Mouse (Mus musculus) neural tube, embryonic 14.5 days (tissue): ENCODE results near the gene Chid1. TPM values are rescaled to one million over a fixed set of nuclear protein-coding genes. Genes with fewer than 3 reads are reported as not detected.

Source experiments
- ATAC-seq: fragments of 200-750 bp; cut with Nextera tagmentation; 2 replicates; pipeline ENCODE4 v1.8.0; 2017; ENCODE audit warnings: low read depth, mild to moderate bottlenecking, moderate TSS enrichment, moderate library complexity
- H3K27ac ChIP-seq: fragments of 300-500 bp; sonication (generic); 2 replicates; pipeline ENCODE4 v1.5.1; 2014; ENCODE audit warnings: low read depth, mild to moderate bottlenecking, control low read depth, low read length, moderate library complexity, mixed read lengths
- H3K27me3 ChIP-seq: fragments of 300-500 bp; sonication (generic); 2 replicates; pipeline ENCODE4 v1.6.1; 2014; ENCODE audit warnings: low read length; ENCODE audit not compliant: control insufficient read depth, insufficient read depth
- H3K36me3 ChIP-seq: fragments of 300-500 bp; sonication (generic); 2 replicates; pipeline ENCODE4 v1.6.1; 2014; ENCODE audit warnings: low read length, mixed read lengths; ENCODE audit not compliant: control insufficient read depth, insufficient read depth
- H3K4me1 ChIP-seq: fragments of 300-500 bp; sonication (generic); 2 replicates; pipeline ENCODE4 v1.6.1; 2014; ENCODE audit warnings: low read length; ENCODE audit not compliant: control insufficient read depth, insufficient read depth
- H3K4me2 ChIP-seq: fragments of 300-500 bp; sonication (generic); 2 replicates; pipeline ENCODE4 v1.6.1; 2014; ENCODE audit warnings: mild to moderate bottlenecking, low read depth, low read length, control low read depth
- H3K4me3 ChIP-seq: fragments of 300-500 bp; sonication (generic); 2 replicates; pipeline ENCODE4 v1.5.1; 2014; ENCODE audit warnings: low read depth, low read length, control low read depth, mixed read lengths
- H3K9ac ChIP-seq: fragments of 300-500 bp; sonication (generic); replicated peaks from 2 replicates; pipeline ENCODE4 v1.6.1; 2014; ENCODE audit warnings: low read depth, mild to moderate bottlenecking, control low read depth, low read length, mixed read lengths
- H3K9me3 ChIP-seq: fragments of 300-500 bp; sonication (generic); 2 replicates; pipeline ENCODE4 v1.6.1; 2016; ENCODE audit warnings: low read length; ENCODE audit not compliant: control insufficient read depth
- WGBS: fragments of 180-500 bp; shearing (Covaris S2); extraction: QIAGEN DNeasy Blood & Tissue Kit; methylation state at CpG from one replicate; pipeline ENCODE4 v1.1.7; 2014; 5-methylcytosine and 5-hydroxymethylcytosine counted together
- polyA plus RNA-seq: library from polyadenylated mRNA; unstranded; fragments of >200 nt; fragmentation: Nextera tagmentation; extraction: Ambion mirVana; gene quantifications from 2 replicates; pipeline ENCODE4 v1.2.1, GENCODE M21; 2014

Gene Chid1
- polyA plus RNA-seq, 1 experiment from 2014 or later, result 52.4 TPM

DNA sequence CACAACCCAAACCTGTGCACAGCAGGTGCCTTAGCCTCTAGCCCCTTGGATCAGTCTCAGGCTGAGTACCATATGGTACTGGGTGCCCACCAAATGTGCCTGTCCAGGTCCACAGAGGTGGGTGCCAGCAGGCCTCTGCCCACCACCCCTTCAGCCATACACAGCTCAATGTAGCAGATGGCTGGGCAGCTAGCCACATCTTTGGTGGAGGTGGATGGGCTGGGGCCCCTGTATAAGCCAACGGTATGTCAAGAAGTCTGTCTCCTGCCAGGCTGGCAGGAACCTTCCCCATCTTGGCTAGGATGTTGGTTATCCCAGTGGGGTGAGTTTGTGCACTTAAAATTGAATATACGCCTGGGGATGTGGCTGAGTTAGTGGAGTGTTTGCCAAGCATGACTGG, 54.1 kb downstream of the Chid1 start:
- Histone ChIP-seq H3K4me2 (no peak overlapping the region), H3K9ac (no peak overlapping the region), H3K36me3 (no peaks in the 10 kb centered on the region), H3K27ac (no peak overlapping the region), H3K9me3 (no peaks in the 10 kb centered on the region), H3K4me3 (no peak overlapping the region), H3K4me1 (peaks cover 16% of the 10 kb centered on the region), H3K27me3 (peaks cover 4% of the 10 kb centered on the region; the same call in 1 of the 2 replicates)
- ATAC-seq, result no peak
- 84% methylated on average over 2 of the region's 2 CpGs for WGBS

- peaks cover 16% of the 10 kb centered on the region for H3K4me1 ChIP-seq
- H3K9ac ChIP-seq, result no peak overlapping the region
- 71% methylated on average over 2 of the region's 2 CpGs for WGBS
- ATAC-seq, result no peak
- no peaks in the 10 kb centered on the region for H3K9me3 ChIP-seq
- H3K27me3 ChIP-seq, result peaks cover 4% of the 10 kb centered on the region; the same call in 1 of the 2 replicates
- H3K4me2 ChIP-seq, result no peak overlapping the region
- H3K4me3 ChIP-seq, result no peak overlapping the region
- H3K27ac ChIP-seq, result no peak overlapping the region
- no peaks in the 10 kb centered on the region for H3K36me3 ChIP-seq
Measured at GRCm38 (mm10) chr7:141485186-141485585, 54.5 kb downstream of the Chid1 start.

DNA sequence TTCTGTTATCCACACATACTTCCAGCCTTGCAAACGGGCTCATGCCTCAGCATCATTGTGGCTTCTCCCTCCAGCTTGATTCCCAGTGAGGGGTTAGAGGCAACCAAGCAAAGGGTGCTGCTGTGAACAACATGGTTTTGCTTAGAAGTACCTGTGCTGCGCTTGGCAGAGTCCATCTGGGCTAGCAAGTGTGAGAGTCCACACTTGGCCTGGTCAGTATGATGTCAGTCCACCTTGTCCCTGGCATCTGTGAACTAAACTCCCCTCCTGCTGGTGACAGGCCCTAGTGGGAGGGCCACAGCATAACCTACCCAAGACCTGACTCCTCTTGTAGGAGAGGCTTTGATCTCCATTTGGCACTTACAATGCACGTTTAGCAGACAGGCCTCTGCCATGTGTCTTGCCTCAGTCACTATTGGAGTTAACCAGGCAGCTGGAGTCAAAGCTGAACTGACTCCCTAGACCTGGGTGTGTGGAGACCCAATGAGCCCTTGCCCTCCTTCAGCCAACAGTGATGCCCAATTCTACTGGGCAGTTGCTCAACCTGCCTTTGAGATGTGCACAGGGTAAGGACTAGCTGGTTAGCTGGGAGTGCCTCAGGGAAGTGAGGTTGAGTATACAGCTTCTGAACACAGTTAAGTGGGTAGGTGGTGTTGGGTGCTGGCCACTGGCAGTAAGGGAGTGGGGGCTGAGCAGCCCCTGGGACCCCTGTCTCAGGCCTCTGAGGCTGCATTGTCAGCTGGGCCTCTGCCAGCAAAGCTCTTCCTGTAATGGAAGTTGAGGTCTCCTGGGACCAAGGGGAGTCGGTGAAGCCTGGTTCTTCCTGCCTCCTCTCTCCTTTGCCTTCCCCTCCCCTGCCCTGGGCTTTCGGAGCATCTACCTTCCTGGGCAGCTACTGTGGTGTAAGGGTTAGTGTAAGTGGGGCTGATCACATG, 55.2 kb downstream of the Chid1 start:
- Histone ChIP-seq H3K27ac (no peak overlapping the region), H3K4me1 (peaks cover 16% of the 10 kb centered on the region), H3K9ac (no peak overlapping the region), H3K36me3 (no peaks in the 10 kb centered on the region), H3K9me3 (no peaks in the 10 kb centered on the region), H3K4me3 (no peak overlapping the region), H3K27me3 (peaks cover 4% of the 10 kb centered on the region; the same call in 1 of the 2 replicates), H3K4me2 (0 out of 2 replicates have a peak overlapping the region, but pooled peaks have one; percentile 8)
- WGBS, result 75% methylated on average over 5 of the region's 5 CpGs
- ATAC-seq, result no peak

- Histone ChIP-seq H3K4me2 (peak overlapping the region; percentile 88), H3K9me3 (no peaks in the 10 kb centered on the region), H3K36me3 (no peaks in the 10 kb centered on the region), H3K9ac (peak overlapping the region; percentile 81; the same call in 1 of the 2 replicates), H3K27ac (no peak overlapping the region), H3K27me3 (peaks cover 4% of the 10 kb centered on the region; the same call in 1 of the 2 replicates), H3K4me1 (peaks cover 16% of the 10 kb centered on the region), H3K4me3 (peak overlapping the region; percentile 65)
- 77% methylated on average over 6 of the region's 6 CpGs for WGBS
- ATAC-seq, result no peak
Measured at GRCm38 (mm10) chr7:141483114-141483653, 56.5 kb downstream of the Chid1 start.

DNA sequence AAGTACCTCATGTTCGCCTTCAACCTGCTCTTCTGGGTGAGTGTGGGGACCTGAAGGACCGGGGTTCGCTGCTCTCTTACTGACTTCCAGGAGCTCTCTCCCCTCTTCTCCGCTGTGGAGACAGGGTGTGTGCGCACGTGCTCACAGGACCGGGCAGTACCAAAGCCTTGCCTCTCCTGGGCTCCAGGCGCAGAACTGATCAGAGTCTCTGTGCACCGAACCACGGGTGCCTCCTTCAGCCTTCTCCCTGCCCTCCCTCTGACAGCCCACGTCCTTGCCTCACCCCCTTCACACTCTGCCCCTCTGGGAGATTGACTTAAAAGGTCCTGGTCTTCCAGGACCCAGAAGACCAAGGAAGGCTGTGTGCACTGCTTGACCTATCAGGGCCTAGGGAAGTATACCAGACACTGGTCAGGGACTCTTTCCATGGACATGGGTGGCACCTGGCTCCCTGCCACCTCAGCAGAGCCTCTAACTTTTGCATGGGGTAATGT, 57.1 kb downstream of the Chid1 start:
- Histone ChIP-seq H3K4me2 (peak overlapping the region; percentile 88), H3K4me3 (peak overlapping the region; percentile 65), H3K4me1 (peaks cover 16% of the 10 kb centered on the region), H3K36me3 (no peaks in the 10 kb centered on the region), H3K27ac (peak overlapping the region; percentile 62; the same call in 1 of the 2 replicates), H3K9ac (peak overlapping the region; percentile 81), H3K27me3 (peaks cover 4% of the 10 kb centered on the region; the same call in 1 of the 2 replicates), H3K9me3 (no peaks in the 10 kb centered on the region)
- no peak for ATAC-seq
- WGBS, result 1% methylated on average over 11 of the region's 11 CpGs

DNA sequence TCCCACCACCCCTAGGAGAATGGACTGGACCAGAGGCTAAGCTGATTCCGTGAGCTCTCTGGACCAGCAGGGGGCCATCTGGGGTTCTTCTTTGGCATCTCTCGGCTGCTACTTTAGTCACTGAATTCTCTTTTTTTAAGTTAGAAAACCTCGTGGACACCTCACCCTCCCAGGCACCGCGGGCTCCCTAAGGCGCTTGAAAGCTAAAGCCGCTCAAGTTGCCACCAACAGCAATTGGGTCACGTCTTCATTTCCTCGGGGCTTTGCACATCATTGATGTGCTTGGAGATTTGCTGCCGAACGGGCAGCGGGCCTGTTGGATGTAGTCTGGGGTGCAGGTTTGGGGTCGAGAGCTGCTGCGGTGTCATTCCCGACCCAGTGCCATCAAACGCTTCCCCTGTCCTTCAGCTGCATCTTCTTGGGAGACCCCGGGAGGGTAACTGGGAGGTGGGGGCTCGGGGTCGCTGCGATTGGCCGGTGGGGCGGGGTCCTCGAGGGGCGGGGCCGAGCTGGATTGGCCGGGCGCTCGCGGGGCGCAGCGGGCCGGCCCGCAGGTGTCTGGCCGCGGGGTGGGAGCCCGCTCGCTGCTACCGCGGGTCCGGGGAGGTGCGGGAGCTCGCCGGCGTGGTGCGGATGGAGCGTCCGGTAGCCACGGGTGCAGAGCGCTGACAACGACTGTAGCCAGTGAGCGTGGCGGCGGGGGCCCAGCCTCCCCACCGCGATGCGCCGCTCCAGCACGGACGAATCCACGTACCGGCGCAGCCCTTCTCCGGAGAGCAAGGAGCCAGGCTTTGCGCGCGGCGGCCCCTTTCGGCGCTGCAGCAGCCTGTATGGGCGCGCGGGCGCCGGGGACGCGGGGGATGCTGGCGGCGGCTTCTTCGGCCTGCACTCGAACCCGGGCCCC, 57.9 kb downstream of the Chid1 start:
- H3K36me3 ChIP-seq, result no peaks in the 10 kb centered on the region
- H3K9me3 ChIP-seq, result no peaks in the 10 kb centered on the region
- ATAC-seq, result peak; percentile 62
- H3K9ac ChIP-seq, result peak overlapping the region; percentile 81
- peak overlapping the region; percentile 65 for H3K4me3 ChIP-seq
- peak overlapping the region; percentile 88 for H3K4me2 ChIP-seq
- peaks cover 16% of the 10 kb centered on the region for H3K4me1 ChIP-seq
- under 1% methylated on average over 81 of the region's 81 CpGs for WGBS
- H3K27ac ChIP-seq, result peak overlapping the region; percentile 62
- peaks cover 4% of the 10 kb centered on the region; the same call in 1 of the 2 replicates for H3K27me3 ChIP-seq

DNA sequence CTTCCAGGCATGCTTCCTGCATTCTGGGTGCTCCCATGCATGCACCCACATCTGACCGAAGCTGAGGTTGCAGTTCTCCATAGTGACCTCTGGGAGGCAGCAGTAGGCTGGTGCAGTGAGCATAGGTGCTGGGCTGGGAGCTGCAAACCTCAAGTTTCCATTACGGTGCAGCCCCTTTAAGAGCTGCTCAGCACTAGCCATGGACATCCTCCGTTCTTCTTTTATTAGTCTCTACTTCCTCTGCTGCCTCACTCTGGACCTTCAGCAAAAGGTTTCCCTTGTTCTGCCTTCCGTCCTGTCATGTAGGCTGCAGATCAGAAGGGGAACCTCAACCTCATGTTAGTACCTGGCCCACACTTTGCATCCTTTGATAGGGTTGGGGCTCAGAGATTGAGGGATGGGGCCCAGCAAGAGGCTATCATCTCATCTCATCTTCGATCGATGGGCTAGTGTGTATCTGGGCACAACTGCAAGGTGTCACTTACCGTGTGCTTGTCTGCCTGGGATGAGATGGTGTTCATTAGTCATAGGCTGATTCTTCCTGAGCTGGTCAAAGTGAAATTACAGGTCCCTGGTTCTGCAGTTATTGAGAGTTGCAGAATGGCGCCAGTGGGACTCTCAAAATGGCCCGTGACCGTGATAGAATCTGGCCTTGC, 58.7 kb downstream of the Chid1 start:
- peak; percentile 45; the same call in 1 of the 2 replicates for ATAC-seq
- WGBS, result 9% methylated on average over 10 of the region's 10 CpGs
- Histone ChIP-seq H3K4me3 (peak overlapping the region; percentile 65), H3K36me3 (no peaks in the 10 kb centered on the region), H3K27me3 (peaks cover 4% of the 10 kb centered on the region; the same call in 1 of the 2 replicates), H3K4me2 (peak overlapping the region; percentile 88), H3K9me3 (no peaks in the 10 kb centered on the region), H3K27ac (no peak overlapping the region), H3K9ac (no peak overlapping the region), H3K4me1 (peaks cover 18% of the 10 kb centered on the region)

DNA sequence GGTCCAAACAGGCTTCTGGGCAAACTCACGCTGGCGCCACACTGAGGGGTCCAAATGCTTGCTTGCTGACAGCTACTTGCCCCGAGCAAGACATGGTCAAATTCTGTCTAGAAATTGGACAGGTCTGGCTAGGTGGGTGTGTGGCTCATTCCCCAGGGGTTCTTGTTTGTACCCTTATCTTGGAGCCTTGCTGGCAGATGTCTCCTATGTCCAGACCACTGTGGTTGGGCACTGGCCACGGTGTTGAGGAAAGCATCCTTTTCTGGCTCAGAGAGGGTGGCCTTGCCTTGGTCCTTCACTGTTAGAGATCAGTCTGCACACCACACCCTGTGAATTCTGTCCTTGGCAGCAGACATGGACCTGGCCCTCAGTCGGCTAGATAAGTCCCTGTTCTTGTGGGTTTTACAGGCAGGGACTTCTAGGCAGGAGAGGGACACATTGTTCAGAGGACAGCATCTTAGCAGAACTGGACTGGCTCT, 61.3 kb downstream of the Chid1 start:
- Histone ChIP-seq H3K27me3 (peaks cover 4% of the 10 kb centered on the region; the same call in 1 of the 2 replicates), H3K4me2 (no peak overlapping the region), H3K9me3 (no peaks in the 10 kb centered on the region), H3K9ac (no peak overlapping the region), H3K27ac (no peak overlapping the region), H3K4me1 (peaks cover 35% of the 10 kb centered on the region), H3K4me3 (no peak overlapping the region), H3K36me3 (no peaks in the 10 kb centered on the region)
- no peak for ATAC-seq
- 89% methylated on average over 5 of the region's 5 CpGs for WGBS
